Mouse (Mus musculus): Measurements from ENCODE around the gene Pdzd2. TPM values are rescaled to one million over a fixed set of nuclear protein-coding genes. Genes with fewer than 3 reads are reported as not detected.

The Pdzd2 gene
- polyA plus RNA-seq, 1 experiment, result under 0.01 TPM

GRCm38 (mm10) chr15:12330389-12330788 is 409.3 kb downstream of the Pdzd2 start:
- Histone ChIP-seq H3K4me3 (replicated peaks) (no peak overlapping the region), H3K9me3 (ENCODE audit: control insufficient read depth, low read length) (no peaks in the 10 kb centered on the region), H3K4me1 (ENCODE audit: control insufficient read depth) (peaks cover 53% of the 10 kb centered on the region), H3K36me3 (ENCODE audit: control insufficient read depth) (peaks cover 51% of the 10 kb centered on the region), H3K27me3 (ENCODE audit: control insufficient read depth) (no peaks in the 10 kb centered on the region)
- TF ChIP-seq TAL1 (IDR thresholded peaks at IDR 0.05; ENCODE audit: low read length) (no peak), GATA1 (IDR thresholded peaks at IDR 0.05; ENCODE audit: low read length) (no peak)

- Histone ChIP-seq H3K9me3 (ENCODE audit: control insufficient read depth, low read length) (no peaks in the 10 kb centered on the region), H3K4me1 (ENCODE audit: control insufficient read depth) (peaks cover 53% of the 10 kb centered on the region), H3K4me3 (replicated peaks) (peak overlapping the region; percentile 19)
These were observed 415.4 kb downstream of the Pdzd2 start for GRCm38 (mm10) chr15:12324326-12324725.

GRCm38 (mm10) chr15:12322676-12323402 is 416.9 kb downstream of the Pdzd2 start:
- H3K36me3 ChIP-seq (ENCODE audit: control insufficient read depth), result peaks cover 33% of the 10 kb centered on the region
- peaks cover 11% of the 10 kb centered on the region for H3K27me3 ChIP-seq (ENCODE audit: control insufficient read depth)
- H3K4me3 ChIP-seq (replicated peaks), result peak overlapping the region; percentile 99
- peaks cover 46% of the 10 kb centered on the region for H3K4me1 ChIP-seq (ENCODE audit: control insufficient read depth)
- H3K9me3 ChIP-seq (ENCODE audit: control insufficient read depth, low read length), result no peaks in the 10 kb centered on the region
- no peak for TF ChIP-seq GATA1 (IDR thresholded peaks at IDR 0.05; ENCODE audit: low read length)
- no peak for TF ChIP-seq TAL1 (IDR thresholded peaks at IDR 0.05; ENCODE audit: low read length)

More at GRCm38 (mm10) chr15:12324326-12324725, 415.4 kb downstream of the Pdzd2 start:
- peaks cover 39% of the 10 kb centered on the region for H3K36me3 ChIP-seq (ENCODE audit: control insufficient read depth)
- H3K27me3 ChIP-seq (ENCODE audit: control insufficient read depth), result peaks cover 7% of the 10 kb centered on the region
- TF ChIP-seq TAL1 (IDR thresholded peaks at IDR 0.05; ENCODE audit: low read length) (no peak), GATA1 (IDR thresholded peaks at IDR 0.05; ENCODE audit: low read length) (no peak)

GRCm38 (mm10) chr15:12321788-12322621 is 417.7 kb downstream of the Pdzd2 start, which contains the start of gene 1810049J17Rik:
TSS of gene 1810049J17Rik (minus strand) at chr15:12321899.
- peaks cover 47% of the 10 kb centered on the region for H3K4me1 ChIP-seq (ENCODE audit: control insufficient read depth)
- no peak for TF ChIP-seq GATA1 (IDR thresholded peaks at IDR 0.05; ENCODE audit: low read length)
- no peak for TF ChIP-seq TAL1 (IDR thresholded peaks at IDR 0.05; ENCODE audit: low read length)
- peaks cover 26% of the 10 kb centered on the region for H3K36me3 ChIP-seq (ENCODE audit: control insufficient read depth)
- H3K9me3 ChIP-seq (ENCODE audit: control insufficient read depth, low read length), result no peaks in the 10 kb centered on the region
- H3K4me3 ChIP-seq (replicated peaks), result peak within 1 kb of the TSS; percentile 99
- peaks cover 11% of the 10 kb centered on the region for H3K27me3 ChIP-seq (ENCODE audit: control insufficient read depth)

GRCm38 (mm10) chr15:12321091-12321787 is 418.5 kb downstream of the Pdzd2 start, which contains the start of gene Golph3:
TSS of gene Golph3 (plus strand) at chr15:12321450.
- no peak for TF ChIP-seq GATA1 (IDR thresholded peaks at IDR 0.05; ENCODE audit: low read length)
- no peak for TF ChIP-seq TAL1 (IDR thresholded peaks at IDR 0.05; ENCODE audit: low read length)
- Histone ChIP-seq H3K9me3 (ENCODE audit: control insufficient read depth, low read length) (no peaks in the 10 kb centered on the region), H3K27me3 (ENCODE audit: control insufficient read depth) (peaks cover 11% of the 10 kb centered on the region), H3K4me3 (replicated peaks) (peak within 1 kb of the TSS; percentile 99), H3K4me1 (ENCODE audit: control insufficient read depth) (peaks cover 48% of the 10 kb centered on the region), H3K36me3 (ENCODE audit: control insufficient read depth) (peaks cover 22% of the 10 kb centered on the region)

- Histone ChIP-seq H3K4me1 (ENCODE audit: control insufficient read depth) (peaks cover 43% of the 10 kb centered on the region), H3K4me3 (replicated peaks) (peak overlapping the region; percentile 99), H3K36me3 (ENCODE audit: control insufficient read depth) (peaks cover 15% of the 10 kb centered on the region), H3K27me3 (ENCODE audit: control insufficient read depth) (peaks cover 11% of the 10 kb centered on the region), H3K9me3 (ENCODE audit: control insufficient read depth, low read length) (no peaks in the 10 kb centered on the region)
- no peak for TF ChIP-seq TAL1 (IDR thresholded peaks at IDR 0.05; ENCODE audit: low read length)
These were observed 419.2 kb downstream of the Pdzd2 start for GRCm38 (mm10) chr15:12320441-12321090.

GRCm38 (mm10) chr15:12319889-12320288 is 419.8 kb downstream of the Pdzd2 start:
- Histone ChIP-seq H3K4me1 (ENCODE audit: control insufficient read depth) (peaks cover 44% of the 10 kb centered on the region), H3K4me3 (replicated peaks) (peak overlapping the region; percentile 99)
- TF ChIP-seq TAL1 (IDR thresholded peaks at IDR 0.05; ENCODE audit: low read length) (no peak), GATA1 (IDR thresholded peaks at IDR 0.05; ENCODE audit: low read length) (no peak)

GRCm38 (mm10) chr15:12318451-12318850 is 421.3 kb downstream of the Pdzd2 start:
- Histone ChIP-seq H3K36me3 (ENCODE audit: control insufficient read depth) (no peaks in the 10 kb centered on the region), H3K27me3 (ENCODE audit: control insufficient read depth) (peaks cover 11% of the 10 kb centered on the region), H3K9me3 (ENCODE audit: control insufficient read depth, low read length) (no peaks in the 10 kb centered on the region), H3K4me1 (ENCODE audit: control insufficient read depth) (peaks cover 34% of the 10 kb centered on the region), H3K4me3 (replicated peaks) (no peak overlapping the region)
- TF ChIP-seq TAL1 (IDR thresholded peaks at IDR 0.05; ENCODE audit: low read length) (no peak), GATA1 (IDR thresholded peaks at IDR 0.05; ENCODE audit: low read length) (no peak)

More at GRCm38 (mm10) chr15:12319889-12320288, 419.8 kb downstream of the Pdzd2 start:
- Histone ChIP-seq H3K9me3 (ENCODE audit: control insufficient read depth, low read length) (no peaks in the 10 kb centered on the region), H3K36me3 (ENCODE audit: control insufficient read depth) (peaks cover 10% of the 10 kb centered on the region), H3K27me3 (ENCODE audit: control insufficient read depth) (peaks cover 11% of the 10 kb centered on the region)
